Mouse (Mus musculus): ENCODE measurements around the gene Hoxd9. TPM values are rescaled to one million over a fixed set of nuclear protein-coding genes. Genes with fewer than 3 reads are reported as not detected.
A peak's percentile ranks its signal among the peaks of the same experiment; 100 is the strongest.

The Hoxd9 gene
- polyA plus RNA-seq, 1 experiment from 2014 or later, result not detected

DNA sequence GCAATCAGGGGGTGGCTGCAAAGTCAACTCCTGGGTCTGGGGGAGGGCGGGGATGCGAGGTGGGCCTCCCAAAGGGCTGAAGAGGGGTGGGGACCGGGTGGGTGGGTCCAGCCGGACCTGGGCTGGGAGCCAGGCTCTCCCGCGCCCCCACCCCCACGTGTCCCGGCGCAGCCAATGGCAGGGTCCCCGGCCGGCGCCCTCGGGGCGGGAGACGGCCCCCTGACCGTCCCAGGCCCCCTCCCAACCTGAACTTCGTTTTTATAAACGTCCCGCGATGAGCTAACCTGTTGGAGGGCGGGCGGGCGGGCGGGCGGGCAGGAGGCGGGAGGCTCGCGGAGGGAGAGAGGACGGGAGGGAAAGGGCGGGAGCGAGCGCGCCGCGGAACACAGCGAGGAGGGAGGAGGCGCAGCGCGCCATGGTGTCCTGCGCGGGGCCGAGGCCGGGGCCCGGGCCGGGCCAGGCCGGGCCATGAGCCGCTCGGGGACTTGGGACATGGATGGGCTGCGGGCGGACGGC lies 29.6 kb upstream of the Hoxd9 start, which contains the start of gene Hoxd13:
Gene Hoxd13, plus strand, starts transcription at position 469 of the 516 bp plus-strand sequence.
- peak within 1 kb of the TSS; percentile 51 for H3K4me2 ChIP-seq (ENCODE audit: low read length)
- ATAC-seq, result 0 out of 2 replicates have a peak, but pooled peaks have one; percentile 20
- H3K4me1 ChIP-seq (ENCODE audit: control insufficient read depth, insufficient read depth, low read depth, low read length), result peaks cover 8% of the 10 kb centered on the region
- WGBS, result under 1% methylated on average over 30 of the region's 51 CpGs
- H3K36me3 ChIP-seq (ENCODE audit: control insufficient read depth, insufficient read depth, low read length), result no peaks in the 10 kb centered on the region
- H3K9ac ChIP-seq (ENCODE audit: low read depth, low read length), result no peak within 1 kb of the TSS
- H3K4me3 ChIP-seq (ENCODE audit: low read length), result peak within 1 kb of the TSS; percentile 34
- H3K9me3 ChIP-seq (ENCODE audit: control insufficient read depth, low read length), result no peaks in the 10 kb centered on the region
- H3K27ac ChIP-seq (ENCODE audit: low read depth, low read length), result no peak within 1 kb of the TSS
- H3K27me3 ChIP-seq (replicated peaks; ENCODE audit: control insufficient read depth, insufficient read depth, low read length), result peaks cover 77% of the 10 kb centered on the region

DNA sequence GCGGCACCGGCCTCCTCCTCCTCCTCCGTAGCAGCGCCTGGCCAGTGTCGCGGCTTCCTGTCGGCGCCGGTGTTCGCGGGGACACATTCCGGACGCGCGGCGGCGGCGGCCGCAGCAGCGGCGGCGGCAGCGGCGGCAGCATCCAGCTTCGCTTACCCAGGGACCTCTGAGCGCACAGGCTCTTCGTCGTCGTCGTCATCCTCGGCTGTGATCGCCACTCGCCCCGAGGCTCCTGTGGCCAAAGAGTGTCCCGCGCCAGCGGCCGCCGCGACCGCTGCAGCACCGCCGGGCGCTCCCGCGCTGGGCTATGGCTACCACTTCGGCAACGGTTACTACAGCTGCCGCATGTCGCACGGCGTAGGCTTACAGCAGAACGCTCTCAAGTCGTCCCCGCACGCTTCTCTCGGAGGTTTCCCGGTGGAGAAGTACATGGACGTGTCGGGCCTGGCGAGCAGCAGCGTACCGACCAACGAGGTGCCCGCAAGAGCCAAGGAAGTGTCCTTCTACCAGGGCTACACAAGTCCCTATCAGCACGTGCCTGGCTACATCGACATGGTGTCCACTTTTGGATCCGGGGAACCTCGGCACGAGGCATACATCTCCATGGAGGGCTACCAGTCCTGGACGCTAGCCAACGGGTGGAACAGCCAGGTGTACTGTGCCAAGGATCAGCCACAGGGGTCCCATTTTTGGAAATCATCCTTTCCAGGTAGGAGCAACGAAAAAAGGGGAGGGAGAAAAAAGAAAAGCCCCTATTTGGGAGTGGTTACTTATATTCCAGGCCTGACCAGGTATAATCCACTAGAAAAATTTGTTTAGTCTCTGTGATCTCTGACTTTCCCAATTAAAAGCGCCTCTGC lies 28.9 kb upstream of the Hoxd9 start:
- Histone ChIP-seq H3K36me3 (ENCODE audit: control insufficient read depth, insufficient read depth, low read length) (no peaks in the 10 kb centered on the region), H3K27ac (ENCODE audit: low read depth, low read length) (no peak overlapping the region), H3K4me2 (ENCODE audit: low read length) (peak overlapping the region; percentile 51), H3K9me3 (ENCODE audit: control insufficient read depth, low read length) (no peaks in the 10 kb centered on the region), H3K4me3 (ENCODE audit: low read length) (peak overlapping the region; percentile 34), H3K9ac (ENCODE audit: low read depth, low read length) (no peak overlapping the region), H3K4me1 (ENCODE audit: control insufficient read depth, insufficient read depth, low read depth, low read length) (peaks cover 9% of the 10 kb centered on the region), H3K27me3 (replicated peaks; ENCODE audit: control insufficient read depth, insufficient read depth, low read length) (peaks cover 77% of the 10 kb centered on the region)
- WGBS, result under 1% methylated on average over 65 of the region's 74 CpGs
- ATAC-seq, result peak; percentile 50; the same call in 1 of the 2 replicates

DNA sequence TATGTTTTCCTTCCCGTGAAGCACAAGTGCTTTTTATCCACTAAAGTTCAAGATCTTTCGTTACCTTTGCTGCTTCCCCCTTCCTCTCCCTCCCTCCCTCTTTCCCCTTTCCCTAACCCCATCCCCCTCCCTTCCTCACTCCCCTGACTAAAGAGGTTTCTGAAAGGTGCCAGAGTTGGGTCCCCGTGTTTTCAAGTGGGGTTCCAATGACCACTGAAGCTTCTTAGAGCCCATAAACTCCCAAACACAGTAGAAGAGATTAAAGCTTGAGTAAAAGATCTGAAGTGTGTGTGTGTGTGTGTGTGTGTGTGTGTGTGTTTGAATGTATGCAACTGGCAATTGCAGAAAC lies 28.3 kb upstream of the Hoxd9 start:
- Histone ChIP-seq H3K36me3 (ENCODE audit: control insufficient read depth, insufficient read depth, low read length) (no peaks in the 10 kb centered on the region), H3K27me3 (replicated peaks; ENCODE audit: control insufficient read depth, insufficient read depth, low read length) (peaks cover 77% of the 10 kb centered on the region), H3K4me1 (ENCODE audit: control insufficient read depth, insufficient read depth, low read depth, low read length) (peaks cover 9% of the 10 kb centered on the region), H3K4me2 (ENCODE audit: low read length) (no peak overlapping the region), H3K9ac (ENCODE audit: low read depth, low read length) (no peak overlapping the region), H3K4me3 (ENCODE audit: low read length) (no peak overlapping the region), H3K9me3 (ENCODE audit: control insufficient read depth, low read length) (no peaks in the 10 kb centered on the region), H3K27ac (ENCODE audit: low read depth, low read length) (no peak overlapping the region)
- ATAC-seq, result no peak
- WGBS, result 1% methylated on average over 3 of the region's 3 CpGs

DNA sequence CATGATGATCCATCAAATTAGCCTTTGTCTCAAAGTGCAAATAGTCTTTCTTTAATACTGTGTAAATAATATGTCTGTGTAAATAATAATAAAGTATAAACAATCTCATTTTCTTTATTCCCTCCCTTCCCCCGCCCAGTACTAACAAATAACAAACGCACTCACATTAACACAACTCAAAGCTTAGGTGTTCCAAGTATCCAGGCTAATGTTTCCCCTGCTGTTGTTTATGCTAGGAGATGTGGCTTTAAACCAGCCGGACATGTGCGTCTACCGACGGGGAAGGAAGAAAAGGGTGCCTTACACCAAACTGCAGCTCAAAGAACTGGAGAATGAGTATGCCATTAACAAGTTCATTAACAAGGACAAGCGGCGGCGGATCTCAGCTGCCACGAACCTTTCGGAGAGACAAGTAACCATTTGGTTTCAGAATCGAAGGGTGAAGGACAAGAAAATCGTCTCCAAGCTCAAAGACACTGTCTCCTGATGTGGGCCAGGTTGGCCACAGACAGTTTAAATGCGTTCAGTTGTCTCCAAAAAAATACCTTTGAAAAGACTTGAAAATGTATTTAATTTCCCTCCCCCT lies 27.8 kb upstream of the Hoxd9 start:
- no peak overlapping the region for H3K27ac ChIP-seq (ENCODE audit: low read depth, low read length)
- H3K27me3 ChIP-seq (replicated peaks; ENCODE audit: control insufficient read depth, insufficient read depth, low read length), result peaks cover 76% of the 10 kb centered on the region
- no peaks in the 10 kb centered on the region for H3K36me3 ChIP-seq (ENCODE audit: control insufficient read depth, insufficient read depth, low read length)
- H3K4me3 ChIP-seq (ENCODE audit: low read length), result no peak overlapping the region
- peaks cover 9% of the 10 kb centered on the region for H3K4me1 ChIP-seq (ENCODE audit: control insufficient read depth, insufficient read depth, low read depth, low read length)
- H3K9ac ChIP-seq (ENCODE audit: low read depth, low read length), result no peak overlapping the region
- no peak for ATAC-seq
- H3K4me2 ChIP-seq (ENCODE audit: low read length), result no peak overlapping the region
- no peaks in the 10 kb centered on the region for H3K9me3 ChIP-seq (ENCODE audit: control insufficient read depth, low read length)
- 2% methylated on average over 14 of the region's 14 CpGs for WGBS

DNA sequence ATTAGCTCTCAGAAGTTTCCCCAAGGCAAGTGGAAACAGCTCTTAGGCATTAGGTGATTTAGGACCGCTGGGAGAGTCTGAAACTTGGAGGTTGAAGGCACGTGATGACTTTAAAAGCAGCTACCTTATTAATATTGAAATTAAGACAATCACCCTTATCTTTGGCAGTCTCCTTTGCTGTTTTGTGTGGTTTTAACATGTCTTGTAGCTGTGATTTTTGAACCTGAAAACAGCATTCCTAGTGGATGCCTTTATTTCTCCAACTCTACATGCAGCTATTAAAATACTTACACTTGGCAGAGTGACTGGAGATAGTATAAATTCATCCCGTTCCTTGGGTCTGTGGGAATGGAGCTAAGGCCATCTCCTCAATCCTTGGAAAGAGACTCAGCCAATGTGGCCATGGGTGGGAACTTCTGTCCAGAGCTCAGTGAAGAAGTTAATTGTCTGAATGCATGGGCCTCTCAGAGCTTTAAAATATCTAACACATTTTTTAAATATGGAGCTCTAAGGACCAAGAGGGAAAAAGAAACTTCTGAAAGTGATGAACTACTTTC lies 26.8 kb upstream of the Hoxd9 start:
- H3K4me3 ChIP-seq (ENCODE audit: low read length), result no peak overlapping the region
- H3K9ac ChIP-seq (ENCODE audit: low read depth, low read length), result no peak overlapping the region
- no peak overlapping the region for H3K27ac ChIP-seq (ENCODE audit: low read depth, low read length)
- H3K4me2 ChIP-seq (ENCODE audit: low read length), result no peak overlapping the region
- no peak for ATAC-seq
- H3K9me3 ChIP-seq (ENCODE audit: control insufficient read depth, low read length), result no peaks in the 10 kb centered on the region
- H3K36me3 ChIP-seq (ENCODE audit: control insufficient read depth, insufficient read depth, low read length), result no peaks in the 10 kb centered on the region
- H3K27me3 ChIP-seq (replicated peaks; ENCODE audit: control insufficient read depth, insufficient read depth, low read length), result peaks cover 78% of the 10 kb centered on the region
- peaks cover 9% of the 10 kb centered on the region for H3K4me1 ChIP-seq (ENCODE audit: control insufficient read depth, insufficient read depth, low read depth, low read length)
- 2% methylated on average over 3 of the region's 3 CpGs for WGBS

DNA sequence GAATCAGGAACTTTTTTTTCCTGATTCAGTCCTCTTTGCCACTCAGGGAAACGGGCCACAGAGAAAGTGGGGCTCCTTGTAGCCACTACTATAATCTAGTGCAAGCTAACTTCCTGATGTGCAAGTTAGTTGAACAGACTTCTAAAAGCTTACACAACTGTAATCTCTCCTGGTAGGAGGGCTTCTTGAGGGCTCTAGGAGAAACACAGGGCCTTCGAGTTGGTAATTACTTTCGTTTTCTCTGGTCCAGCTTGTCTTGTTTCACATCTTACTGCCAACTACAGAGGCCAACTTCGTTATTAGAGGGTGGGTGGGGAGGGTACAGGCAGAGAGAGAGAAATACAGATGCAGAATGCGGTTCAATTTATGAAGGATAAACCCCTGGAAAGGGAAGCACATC lies 25.7 kb upstream of the Hoxd9 start:
- H3K36me3 ChIP-seq (ENCODE audit: control insufficient read depth, insufficient read depth, low read length), result no peaks in the 10 kb centered on the region
- H3K9me3 ChIP-seq (ENCODE audit: control insufficient read depth, low read length), result no peaks in the 10 kb centered on the region
- H3K27ac ChIP-seq (ENCODE audit: low read depth, low read length), result no peak overlapping the region
- H3K4me2 ChIP-seq (ENCODE audit: low read length), result no peak overlapping the region
- WGBS, result 6% methylated on average over 5 of the region's 5 CpGs
- H3K27me3 ChIP-seq (replicated peaks; ENCODE audit: control insufficient read depth, insufficient read depth, low read length), result peaks cover 76% of the 10 kb centered on the region
- no peak overlapping the region for H3K4me3 ChIP-seq (ENCODE audit: low read length)
- H3K4me1 ChIP-seq (ENCODE audit: control insufficient read depth, insufficient read depth, low read depth, low read length), result peaks cover 9% of the 10 kb centered on the region
- no peak for ATAC-seq
- H3K9ac ChIP-seq (ENCODE audit: low read depth, low read length), result no peak overlapping the region

DNA sequence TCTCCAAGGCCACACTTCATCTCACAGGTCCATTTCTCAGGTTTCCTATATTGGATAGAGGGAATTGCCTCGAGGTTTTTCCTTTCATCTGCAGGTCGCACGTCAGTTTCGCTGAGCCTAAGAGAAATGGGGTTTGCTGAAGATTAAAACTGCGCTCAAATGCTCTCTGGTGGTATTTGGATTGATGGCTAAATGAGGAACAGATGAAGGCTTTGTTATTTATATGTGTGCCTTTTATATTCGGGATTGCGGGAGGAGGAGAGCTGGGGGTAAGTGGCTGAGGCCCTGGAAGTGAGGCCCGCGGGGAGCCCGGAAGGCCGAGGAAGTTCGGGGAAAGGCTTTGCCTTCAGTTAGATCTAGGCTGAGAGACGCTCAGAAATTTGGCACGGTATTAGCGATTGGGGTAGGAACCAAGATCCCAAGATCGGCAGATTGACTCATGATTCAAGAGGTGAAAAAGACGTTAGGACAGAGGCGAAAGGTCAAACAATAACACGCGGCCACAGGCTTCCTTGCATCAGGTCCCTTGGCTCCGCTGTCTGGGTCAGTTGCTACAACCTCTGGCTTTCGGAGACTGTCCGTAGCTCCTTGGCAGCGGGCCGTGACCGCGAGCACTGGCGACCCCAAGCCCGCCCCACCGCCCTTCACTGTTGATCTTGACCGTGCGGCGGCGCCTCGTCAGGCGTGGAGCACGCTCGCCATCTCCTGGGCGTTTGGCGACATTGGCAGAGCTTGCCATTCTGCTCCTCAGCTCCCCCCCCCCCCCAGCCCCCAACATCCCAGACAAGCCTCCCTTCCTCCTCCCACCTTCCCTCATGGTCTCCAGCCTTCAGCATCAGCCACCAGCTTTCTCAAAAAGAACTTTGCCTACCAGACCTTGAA lies 24.8 kb upstream of the Hoxd9 start:
- Histone ChIP-seq H3K27me3 (replicated peaks; ENCODE audit: control insufficient read depth, insufficient read depth, low read length) (peaks cover 79% of the 10 kb centered on the region), H3K27ac (ENCODE audit: low read depth, low read length) (no peak overlapping the region), H3K36me3 (ENCODE audit: control insufficient read depth, insufficient read depth, low read length) (no peaks in the 10 kb centered on the region), H3K4me3 (ENCODE audit: low read length) (peak overlapping the region; percentile 25), H3K4me2 (ENCODE audit: low read length) (peak overlapping the region; percentile 53), H3K9ac (ENCODE audit: low read depth, low read length) (no peak overlapping the region), H3K9me3 (ENCODE audit: control insufficient read depth, low read length) (no peaks in the 10 kb centered on the region), H3K4me1 (ENCODE audit: control insufficient read depth, insufficient read depth, low read depth, low read length) (peaks cover 9% of the 10 kb centered on the region)
- ATAC-seq, result peak; percentile 54
- WGBS, result 2% methylated on average over 39 of the region's 40 CpGs

DNA sequence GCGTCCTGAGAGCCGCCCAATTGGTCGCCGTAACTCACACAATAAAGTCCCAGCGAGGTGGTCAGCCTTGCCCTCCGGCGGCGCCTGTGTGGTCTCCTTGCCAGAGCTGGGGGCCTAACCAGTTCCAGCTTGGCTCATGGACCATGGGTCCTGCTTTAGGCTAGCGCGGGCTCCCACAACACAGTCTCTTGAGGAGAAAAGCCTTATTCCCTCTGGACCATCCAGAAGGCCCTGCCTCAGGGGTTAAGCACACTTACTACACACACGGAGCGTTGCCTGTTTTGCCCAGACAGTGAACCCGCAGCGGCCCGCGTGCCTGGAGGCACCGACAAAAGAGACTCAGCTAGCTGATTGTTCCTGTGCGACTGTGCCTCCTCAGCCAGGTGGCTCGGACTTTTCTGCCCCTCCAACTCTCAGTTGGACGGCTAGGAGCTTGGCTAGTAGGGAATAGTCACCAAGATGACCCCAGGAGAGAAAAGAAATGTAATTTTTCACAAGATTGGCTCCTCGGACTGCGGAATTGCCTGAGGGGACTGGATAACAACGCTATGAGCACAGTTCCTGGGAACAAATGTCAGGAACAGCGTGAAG lies 23.6 kb upstream of the Hoxd9 start:
- Histone ChIP-seq H3K27ac (ENCODE audit: low read depth, low read length) (no peak overlapping the region), H3K9me3 (ENCODE audit: control insufficient read depth, low read length) (no peaks in the 10 kb centered on the region), H3K27me3 (replicated peaks; ENCODE audit: control insufficient read depth, insufficient read depth, low read length) (peaks cover 77% of the 10 kb centered on the region), H3K4me2 (ENCODE audit: low read length) (no peak overlapping the region), H3K4me1 (ENCODE audit: control insufficient read depth, insufficient read depth, low read depth, low read length) (peaks cover 3% of the 10 kb centered on the region), H3K36me3 (ENCODE audit: control insufficient read depth, insufficient read depth, low read length) (no peaks in the 10 kb centered on the region), H3K4me3 (ENCODE audit: low read length) (no peak overlapping the region), H3K9ac (ENCODE audit: low read depth, low read length) (no peak overlapping the region)
- no peak for ATAC-seq
- WGBS, result 1% methylated on average over 24 of the region's 24 CpGs

Measured in hindbrain, embryonic 16.5 days (tissue).